Mouse (Mus musculus) olfactory bulb, adult 2 months (tissue): ENCODE data around the gene Alg9. TPM values are rescaled to one million over a fixed set of nuclear protein-coding genes. Genes with fewer than 3 reads are reported as not detected.
A peak's percentile ranks its signal among the peaks of the same experiment; 100 is the strongest.

Experiments used
- H3K27ac ChIP-seq: fragments of 200-500 bp; 2 replicates; pipeline ENCODE4 v1.5.1; 2012; ENCODE audit warnings: low read depth, low read length; ENCODE audit not compliant: insufficient read depth
- H3K4me1 ChIP-seq: fragments of 200-500 bp; 2 replicates; pipeline ENCODE4 v1.6.1; 2012; ENCODE audit warnings: low read length; ENCODE audit not compliant: control insufficient read depth, insufficient read depth
- H3K4me3 ChIP-seq: fragments of 200-500 bp; 2 replicates; pipeline ENCODE4 v1.5.1; 2012; ENCODE audit warnings: mild to moderate bottlenecking, low read depth, low read length, moderate library complexity; ENCODE audit not compliant: insufficient read depth
- CTCF ChIP-seq: fragments of 200-500 bp; IDR thresholded peaks from 2 replicates; pipeline ENCODE4 v1.5.1; 2012; ENCODE audit warnings: low read depth, mild to moderate bottlenecking, low read length, moderate library complexity; ENCODE audit not compliant: insufficient read depth
- POLR2A ChIP-seq: fragments of 200-500 bp; IDR thresholded peaks from 2 replicates; pipeline ENCODE4 v1.6.1; 2012; ENCODE audit warnings: mild to moderate bottlenecking, low read depth, low read length, moderate library complexity; ENCODE audit not compliant: insufficient read depth
- WGBS: fragments of 180-500 bp; shearing (Covaris S2); methylation state at CpG from one replicate; pipeline ENCODE4 v1.1.7; 2018; 5-methylcytosine and 5-hydroxymethylcytosine counted together
- polyA plus RNA-seq: library from polyadenylated mRNA; stranded (reverse); fragments of >200 nt; gene quantifications from 2 replicates; pipeline ENCODE4 v1.2.4, GENCODE M21; 2012; ENCODE audit warnings: low replicate concordance; ENCODE audit not compliant: missing spikeins, insufficient read depth, insufficient read length

The Alg9 gene
- not detected in 2 replicates for polyA plus RNA-seq

DNA sequence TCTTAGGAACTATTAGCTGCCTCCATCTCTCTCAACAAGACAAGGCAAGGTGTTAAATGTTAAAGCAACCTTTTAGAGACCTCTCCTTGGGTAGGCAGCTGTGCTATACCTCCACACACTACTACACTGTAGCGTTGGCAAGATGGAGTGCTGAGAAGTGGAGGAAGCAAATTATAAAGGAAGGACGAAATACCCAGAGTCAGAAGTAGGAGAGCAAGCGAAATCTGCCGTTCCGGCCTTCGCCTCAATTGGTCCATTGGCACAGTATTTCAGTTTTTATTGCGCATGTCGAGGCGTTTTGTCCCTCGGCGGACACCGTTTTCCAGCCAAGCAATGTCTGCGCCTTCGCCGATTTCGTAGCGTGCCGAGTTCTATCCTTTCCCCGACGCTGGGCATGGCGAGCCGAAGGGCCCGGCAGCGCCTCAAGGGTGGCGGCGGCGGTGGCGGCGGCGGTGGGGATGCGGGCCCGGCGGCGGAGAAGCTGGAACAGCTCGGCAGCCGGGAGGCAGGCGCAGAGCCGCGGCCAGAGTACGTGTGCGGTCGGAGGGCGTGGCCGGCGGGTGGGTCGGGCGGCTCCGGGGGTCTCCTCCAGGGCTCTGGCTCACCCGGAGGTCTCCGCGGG lies at the start of gene Alg9, which contains the start of gene 1110032A03Rik:
Gene Alg9, plus strand, starts transcription at position 29 of the 622 bp plus-strand sequence.
Gene 1110032A03Rik, minus strand, starts transcription at position 530 of the 622 bp plus-strand sequence.
- H3K27ac ChIP-seq = peak within 1 kb of the TSS; percentile 66
- TF ChIP-seq POLR2A = no peak
- no peak for TF ChIP-seq CTCF
- WGBS = under 1% methylated on average over 49 of the region's 51 CpGs

DNA sequence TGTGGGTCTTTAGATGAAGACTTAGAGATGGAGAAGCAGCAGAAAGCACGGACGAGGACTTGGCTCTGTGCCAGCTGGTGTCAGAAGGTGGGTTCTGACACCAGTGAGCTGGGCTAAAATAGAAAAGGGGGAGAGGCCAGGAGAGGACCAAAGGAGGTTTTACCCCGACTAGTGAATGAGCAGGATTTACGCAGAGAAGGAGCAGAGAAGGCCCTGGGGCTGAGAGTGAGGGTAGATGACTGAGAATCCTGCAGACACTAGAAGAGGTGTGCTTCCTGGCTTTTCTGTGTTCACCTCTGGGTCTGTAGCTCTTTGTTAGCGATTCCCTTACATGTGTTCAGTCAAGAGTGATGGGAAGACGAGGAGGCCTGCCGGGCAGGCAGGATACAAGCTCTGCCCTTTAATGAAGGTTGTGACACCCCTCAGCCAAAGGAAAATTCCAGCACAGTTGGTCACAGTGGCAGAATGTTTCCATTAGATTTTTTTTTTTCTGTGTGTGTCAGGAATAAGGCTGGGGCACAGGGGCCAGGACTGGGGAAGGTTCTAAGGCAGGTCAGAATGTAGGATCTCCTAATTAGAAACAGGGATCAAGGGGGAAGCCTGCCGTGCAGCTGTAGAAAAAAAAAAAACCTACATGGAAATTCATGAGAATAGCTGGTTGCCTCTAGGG lies 48.8 kb upstream of the Alg9 start:
- H3K4me3 ChIP-seq = no peak overlapping the region
- no peak for TF ChIP-seq CTCF
- no peak for TF ChIP-seq POLR2A
- WGBS = 36% methylated on average over 8 of the region's 8 CpGs
- H3K27ac ChIP-seq = no peak overlapping the region
- peaks cover 37% of the 10 kb centered on the region for H3K4me1 ChIP-seq

More for the DNA sequence above, at the start of gene Alg9, which contains the start of gene 1110032A03Rik:
- H3K4me3 ChIP-seq = peak within 1 kb of the TSS; percentile 84
- no peaks in the 10 kb centered on the region for H3K4me1 ChIP-seq

DNA sequence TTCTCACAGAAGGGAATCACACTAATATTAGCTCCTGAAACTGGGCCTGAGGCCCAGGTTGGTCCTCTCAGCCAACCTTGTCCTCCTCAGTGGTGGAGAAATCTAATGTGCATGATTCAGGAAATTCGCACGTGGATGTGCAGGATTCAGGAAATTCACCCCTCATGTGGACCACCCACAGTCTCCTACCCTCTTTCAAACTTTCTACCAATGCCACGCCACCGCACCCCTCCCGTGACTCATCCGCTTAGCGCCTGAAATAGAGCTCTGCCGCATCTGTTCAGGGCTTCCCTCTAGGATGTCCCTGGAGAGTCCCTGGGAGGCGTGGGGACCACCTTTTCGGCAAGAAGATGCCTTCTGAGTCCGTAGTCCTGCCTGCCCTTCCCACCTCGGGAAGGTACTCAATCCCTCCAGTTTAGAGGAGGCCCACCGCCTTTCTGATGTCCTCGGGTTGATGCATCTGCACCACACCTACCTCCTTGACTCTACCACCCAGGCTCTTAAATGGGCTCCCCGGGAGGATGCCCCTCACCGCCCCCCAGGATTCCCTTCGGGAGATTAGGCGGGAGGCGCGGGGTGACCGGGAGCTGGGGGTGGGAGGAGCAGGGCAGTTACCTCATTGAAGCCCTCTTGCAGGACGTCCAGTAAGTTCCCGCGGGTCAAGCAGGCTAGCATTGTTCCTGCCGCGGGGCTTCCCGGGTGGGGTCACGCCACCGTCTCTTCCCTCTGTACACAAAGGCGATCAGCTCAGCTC lies 47.5 kb upstream of the Alg9 start:
- no peak overlapping the region for H3K27ac ChIP-seq

DNA sequence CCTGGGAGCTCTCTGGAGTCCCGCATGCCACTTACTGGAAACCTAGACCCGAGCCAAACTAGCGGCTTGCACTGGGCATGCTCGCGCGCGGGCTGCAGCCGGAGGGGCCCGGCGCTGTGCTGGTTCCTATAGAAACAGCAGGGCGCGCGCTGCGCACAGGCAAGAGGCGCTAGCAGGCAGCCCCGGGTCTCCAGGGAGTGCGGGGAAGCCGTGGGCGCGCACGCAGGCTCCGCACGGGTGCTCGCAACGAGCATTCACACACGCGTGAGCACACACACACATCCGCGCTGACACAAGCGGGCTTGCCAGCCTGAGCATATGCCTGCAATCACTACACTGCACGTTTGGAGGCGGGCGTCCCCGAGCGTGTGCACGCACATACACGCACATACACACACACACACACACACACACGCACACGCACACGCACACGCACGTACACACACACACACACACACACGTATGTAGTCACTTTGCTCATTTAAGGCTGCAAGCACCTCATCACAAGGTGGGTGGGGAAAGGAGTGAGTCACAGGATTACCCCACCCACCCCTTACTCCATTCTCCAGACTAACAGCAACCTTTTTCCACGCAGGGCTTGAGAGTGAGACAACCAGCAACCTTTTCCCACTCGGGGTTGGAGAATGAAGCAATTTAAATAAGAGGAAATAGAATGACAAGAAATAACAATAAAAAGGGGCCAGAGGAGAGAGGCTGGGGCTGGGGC lies 46.7 kb upstream of the Alg9 start:
- TF ChIP-seq POLR2A (peak; percentile 37; the same call in 1 of the 2 replicates), CTCF (no peak)
- peaks cover 29% of the 10 kb centered on the region for H3K4me1 ChIP-seq
- peak overlapping the region; percentile 65 for H3K27ac ChIP-seq
- under 1% methylated on average over 45 of the region's 45 CpGs for WGBS
- H3K4me3 ChIP-seq = peak overlapping the region; percentile 81

More for the DNA sequence above, 47.5 kb upstream of the Alg9 start:
- TF ChIP-seq CTCF (no peak), POLR2A (no peak)
- 6% methylated on average over 30 of the region's 30 CpGs for WGBS
- peaks cover 34% of the 10 kb centered on the region for H3K4me1 ChIP-seq
- peak overlapping the region; percentile 81 for H3K4me3 ChIP-seq

DNA sequence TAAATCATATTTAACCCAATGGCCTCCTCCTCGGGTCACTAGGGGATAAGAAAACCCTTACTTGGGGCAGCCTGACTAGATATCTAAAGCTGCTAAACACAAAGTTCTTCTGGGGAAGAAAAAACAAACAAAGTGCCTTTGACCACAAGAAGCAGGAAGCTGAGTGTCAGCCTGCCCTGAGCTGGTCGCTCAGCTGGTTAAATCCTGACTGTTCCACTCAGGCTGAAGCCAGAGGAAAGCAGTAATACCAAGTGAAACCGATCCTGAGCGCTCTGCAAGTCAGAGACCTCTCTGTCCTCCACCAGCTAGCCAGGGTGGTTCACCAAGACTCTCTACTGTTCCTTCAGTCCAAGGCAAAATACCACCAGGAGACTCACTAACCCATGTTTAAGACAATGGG lies 45.2 kb upstream of the Alg9 start:
- H3K27ac ChIP-seq = no peak overlapping the region
- no peak for TF ChIP-seq POLR2A
- no peak for TF ChIP-seq CTCF
- 76% methylated on average over 4 of the region's 4 CpGs for WGBS
- H3K4me3 ChIP-seq = no peak overlapping the region
- peaks cover 21% of the 10 kb centered on the region for H3K4me1 ChIP-seq

DNA sequence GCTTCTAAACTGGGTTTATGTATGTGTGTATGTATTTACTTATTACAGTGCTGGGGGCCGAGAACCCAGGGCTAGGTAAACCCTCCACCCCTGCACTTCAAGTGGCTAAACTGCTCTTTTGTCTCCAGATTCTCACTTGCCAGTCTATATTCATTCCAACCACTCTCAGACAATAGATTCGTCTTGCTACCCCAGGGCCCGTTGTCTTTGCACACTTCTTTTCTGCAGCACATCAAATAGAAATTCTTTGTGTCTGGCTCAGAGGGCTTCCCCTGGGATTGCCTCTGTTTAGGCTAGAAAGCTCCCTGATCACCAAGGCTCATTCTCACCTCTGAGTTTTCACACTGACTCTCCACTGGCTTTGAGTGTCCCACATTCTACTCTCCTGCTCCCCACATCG lies 42.3 kb upstream of the Alg9 start:
- H3K4me3 ChIP-seq = no peak overlapping the region
- TF ChIP-seq POLR2A (no peak), CTCF (no peak)
- H3K27ac ChIP-seq = no peak overlapping the region
- peaks cover 9% of the 10 kb centered on the region; the same call in 1 of the 2 replicates for H3K4me1 ChIP-seq
- WGBS = 56% methylated on average over 4 of the region's 4 CpGs

DNA sequence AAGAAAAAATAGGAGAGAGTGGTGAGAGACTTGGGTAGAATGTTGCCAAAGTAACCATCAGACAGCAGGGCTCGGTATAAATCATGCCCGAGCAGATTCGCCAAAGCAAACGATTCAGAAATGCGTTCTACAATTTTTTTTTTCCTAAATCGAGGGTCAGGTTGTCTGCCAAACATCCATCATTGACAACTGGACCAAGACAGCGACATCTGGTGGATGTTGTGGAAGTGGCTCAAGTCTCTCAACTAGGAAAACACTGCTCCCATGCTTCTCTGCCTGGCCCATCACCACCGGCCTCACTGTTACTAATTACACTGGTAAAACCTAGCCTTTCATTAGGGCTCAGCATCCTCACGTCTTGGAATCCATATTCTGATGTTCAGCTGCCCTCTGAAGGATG lies 39.8 kb upstream of the Alg9 start:
- WGBS = 5% methylated on average over 9 of the region's 9 CpGs
- no peak overlapping the region for H3K4me3 ChIP-seq
- TF ChIP-seq POLR2A (no peak), CTCF (peak; percentile 41; the same call in 1 of the 2 replicates)
- H3K4me1 ChIP-seq = peaks cover 4% of the 10 kb centered on the region; the same call in 1 of the 2 replicates
- H3K27ac ChIP-seq = no peak overlapping the region
